Mouse (Mus musculus) forebrain, embryonic 11.5 days (tissue): ENCODE results near the gene Ltc4s. TPM values are rescaled to one million over a fixed set of nuclear protein-coding genes. Genes with fewer than 3 reads are reported as not detected.

Source experiments
- ATAC-seq: fragments of 200-750 bp; cut with Nextera tagmentation; replicated peaks from 2 replicates; pipeline ENCODE4 v1.8.0; 2017; ENCODE audit warnings: moderate TSS enrichment; ENCODE audit not compliant: low FRiP score
- DNase-seq: peaks from one replicate; pipeline ENCODE4 v3.0.0-alpha.2; 2017; ENCODE audit warnings: low spot score
- H3K27ac ChIP-seq: fragments of 300-500 bp; sonication (generic); 2 replicates; pipeline ENCODE4 v1.5.1; 2014; ENCODE audit warnings: low read depth, low read length
- H3K27me3 ChIP-seq: fragments of 300-500 bp; sonication (generic); 2 replicates; pipeline ENCODE4 v1.6.1; 2014; ENCODE audit warnings: mild to moderate bottlenecking, low read length, mixed read lengths; ENCODE audit not compliant: control insufficient read depth, insufficient read depth
- H3K36me3 ChIP-seq: fragments of 300-500 bp; sonication (generic); 2 replicates; pipeline ENCODE4 v1.6.1; 2014; ENCODE audit warnings: mild to moderate bottlenecking, low read length, moderate library complexity, mixed read lengths; ENCODE audit not compliant: control insufficient read depth, insufficient read depth
- H3K4me1 ChIP-seq: fragments of 300-500 bp; sonication (generic); replicated peaks from 2 replicates; pipeline ENCODE4 v1.6.1; 2014; ENCODE audit warnings: low read length, mixed read lengths; ENCODE audit not compliant: control insufficient read depth, insufficient read depth
- H3K4me2 ChIP-seq: fragments of 300-500 bp; sonication (generic); 2 replicates; pipeline ENCODE4 v1.6.1; 2014; ENCODE audit warnings: low read depth, mild to moderate bottlenecking, low read length, moderate library complexity, mixed read lengths; ENCODE audit not compliant: severe bottlenecking
- H3K4me3 ChIP-seq: fragments of 300-500 bp; sonication (generic); 2 replicates; pipeline ENCODE4 v1.5.1; 2014; ENCODE audit warnings: low read depth, low read length
- H3K9ac ChIP-seq: fragments of 300-500 bp; sonication (generic); 2 replicates; pipeline ENCODE4 v1.6.1; 2014; ENCODE audit warnings: low read length
- H3K9me3 ChIP-seq: fragments of 300-500 bp; sonication (generic); 2 replicates; pipeline ENCODE4 v1.6.1; 2016; ENCODE audit warnings: low read length, mixed read lengths; ENCODE audit not compliant: control insufficient read depth
- WGBS: fragments of 180-500 bp; shearing (Covaris S2); extraction: QIAGEN DNeasy Blood & Tissue Kit; methylation state at CpG from one replicate; pipeline ENCODE4 v1.1.7; 2014; 5-methylcytosine and 5-hydroxymethylcytosine counted together
- polyA plus RNA-seq: library from polyadenylated mRNA; unstranded; fragments of >200 nt; fragmentation: Nextera tagmentation; extraction: Ambion mirVana; gene quantifications from 2 replicates; pipeline ENCODE4 v1.2.1, GENCODE M21; 2014

Gene Ltc4s
- polyA plus RNA-seq, 1 experiment from 2014 or later: 0.81 TPM

GRCm38 (mm10) chr11:50214631-50215030 lies 23.8 kb downstream of the Ltc4s start:
- Histone ChIP-seq H3K9ac (no peak overlapping the region), H3K27ac (no peak overlapping the region), H3K4me2 (no peak overlapping the region), H3K36me3 (no peaks in the 10 kb centered on the region), H3K4me3 (no peak overlapping the region), H3K9me3 (no peaks in the 10 kb centered on the region), H3K4me1 (peaks cover 4% of the 10 kb centered on the region; the same call in 1 of the 2 replicates), H3K27me3 (no peaks in the 10 kb centered on the region)
- DNase-seq (no peak), ATAC-seq (no peak)
- 94% methylated on average over 6 of the region's 6 CpGs for WGBS

DNA sequence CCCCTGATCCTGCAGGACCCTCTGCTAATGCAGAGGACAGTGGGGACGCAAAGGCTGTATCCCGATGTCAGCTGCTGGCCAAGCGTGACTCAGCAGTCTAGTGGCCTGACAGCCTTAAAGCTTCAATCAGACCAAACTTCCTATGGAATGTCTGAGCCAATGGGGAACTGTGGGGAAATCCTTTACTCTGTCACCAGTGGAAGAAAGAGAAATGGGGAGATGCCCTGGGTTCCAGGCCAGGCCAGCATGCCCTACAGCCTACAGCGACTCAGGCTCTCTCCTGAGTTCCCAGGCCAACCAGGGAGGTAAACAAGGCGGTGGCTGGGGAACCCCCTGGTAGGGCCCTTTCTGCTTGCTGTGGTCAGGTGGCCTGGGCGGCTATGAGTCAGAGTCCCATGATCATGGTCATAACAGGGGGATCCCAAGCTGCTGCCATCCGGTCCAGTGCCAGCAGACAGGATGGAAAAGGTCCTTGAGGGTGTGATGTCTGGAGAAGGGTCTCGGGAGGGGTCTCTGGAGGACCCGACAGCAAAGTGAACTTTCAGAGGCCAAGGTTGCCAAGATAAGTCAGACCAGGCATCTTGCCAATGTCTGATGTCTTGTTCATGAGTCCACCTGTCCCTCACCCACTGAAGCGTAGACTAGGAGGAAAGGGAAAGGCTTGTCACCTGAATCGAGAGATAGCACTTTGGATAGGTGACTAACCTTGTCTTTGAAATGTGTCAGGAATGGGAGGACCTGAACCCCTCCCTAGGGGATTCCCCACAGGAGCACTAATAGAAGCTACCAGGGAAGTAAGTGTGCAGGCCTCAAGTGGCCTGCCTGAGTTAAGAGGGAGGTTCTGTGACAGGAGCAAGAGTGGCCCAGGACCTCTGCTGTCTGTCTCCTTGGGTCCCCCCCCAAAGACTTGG lies 25.3 kb downstream of the Ltc4s start:
- no peaks in the 10 kb centered on the region for H3K27me3 ChIP-seq
- H3K4me3 ChIP-seq: no peak overlapping the region
- H3K9ac ChIP-seq: no peak overlapping the region
- ATAC-seq: no peak
- H3K36me3 ChIP-seq: no peaks in the 10 kb centered on the region
- WGBS: 70% methylated on average over 11 of the region's 11 CpGs
- DNase-seq: no peak
- no peak overlapping the region for H3K4me2 ChIP-seq
- H3K9me3 ChIP-seq: no peaks in the 10 kb centered on the region
- H3K27ac ChIP-seq: no peak overlapping the region
- peaks cover 4% of the 10 kb centered on the region; the same call in 1 of the 2 replicates for H3K4me1 ChIP-seq

DNA sequence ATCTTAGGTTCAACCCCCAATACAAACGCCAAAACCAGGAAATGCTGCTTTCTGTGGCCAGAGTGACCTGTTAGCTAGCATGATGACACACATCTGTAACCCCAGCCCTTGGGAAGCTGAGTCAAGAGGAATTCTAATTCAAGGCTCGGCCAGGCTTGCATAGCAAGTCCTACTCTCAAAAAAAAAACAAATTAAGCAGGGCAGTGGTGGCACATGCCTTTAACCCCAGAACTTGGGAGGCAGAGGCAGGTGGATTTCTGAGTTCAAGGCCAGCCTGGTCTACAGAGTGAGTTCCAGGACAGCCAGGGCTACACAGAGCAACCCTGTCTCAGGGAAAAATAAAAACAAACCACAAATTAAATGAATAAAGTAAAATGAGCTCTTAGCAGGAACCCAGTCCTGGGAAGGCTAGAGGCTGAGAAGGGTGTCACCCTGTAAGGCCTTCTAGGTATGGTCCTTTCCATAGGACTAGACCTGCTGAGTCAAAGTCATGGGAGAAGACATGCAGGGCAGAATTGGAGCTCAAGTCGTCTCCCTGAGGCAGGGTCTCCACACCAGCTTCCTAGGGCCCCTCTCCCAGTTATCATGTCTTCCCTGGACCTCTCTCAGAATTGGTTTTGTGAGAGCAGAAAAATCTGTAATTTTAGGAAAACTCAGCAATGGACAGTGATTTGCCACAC lies 26.2 kb downstream of the Ltc4s start:
- Histone ChIP-seq H3K36me3 (no peaks in the 10 kb centered on the region; the same call in 1 of the 2 replicates), H3K4me3 (no peak overlapping the region)

GRCm38 (mm10) chr11:50211322-50212059 lies 26.9 kb downstream of the Ltc4s start:
- H3K27me3 ChIP-seq: no peaks in the 10 kb centered on the region
- H3K36me3 ChIP-seq: peaks cover 3% of the 10 kb centered on the region; the same call in 1 of the 2 replicates
- no peak overlapping the region for H3K9ac ChIP-seq
- no peak overlapping the region for H3K27ac ChIP-seq
- DNase-seq: no peak
- H3K4me1 ChIP-seq: peaks cover 4% of the 10 kb centered on the region; the same call in 1 of the 2 replicates
- no peak for ATAC-seq
- H3K9me3 ChIP-seq: no peaks in the 10 kb centered on the region
- WGBS: 84% methylated on average over 3 of the region's 3 CpGs
- peak overlapping the region; percentile 63; the same call in 1 of the 2 replicates for H3K4me2 ChIP-seq
- peak overlapping the region; percentile 72; the same call in 1 of the 2 replicates for H3K4me3 ChIP-seq

More for the DNA sequence above, 26.2 kb downstream of the Ltc4s start:
- ATAC-seq (no peak), DNase-seq (no peak)
- Histone ChIP-seq H3K9ac (no peak overlapping the region), H3K4me2 (no peak overlapping the region), H3K4me1 (peaks cover 4% of the 10 kb centered on the region; the same call in 1 of the 2 replicates), H3K9me3 (no peaks in the 10 kb centered on the region), H3K27ac (no peak overlapping the region), H3K27me3 (no peaks in the 10 kb centered on the region)
- WGBS: 81% methylated on average over 3 of the region's 3 CpGs

DNA sequence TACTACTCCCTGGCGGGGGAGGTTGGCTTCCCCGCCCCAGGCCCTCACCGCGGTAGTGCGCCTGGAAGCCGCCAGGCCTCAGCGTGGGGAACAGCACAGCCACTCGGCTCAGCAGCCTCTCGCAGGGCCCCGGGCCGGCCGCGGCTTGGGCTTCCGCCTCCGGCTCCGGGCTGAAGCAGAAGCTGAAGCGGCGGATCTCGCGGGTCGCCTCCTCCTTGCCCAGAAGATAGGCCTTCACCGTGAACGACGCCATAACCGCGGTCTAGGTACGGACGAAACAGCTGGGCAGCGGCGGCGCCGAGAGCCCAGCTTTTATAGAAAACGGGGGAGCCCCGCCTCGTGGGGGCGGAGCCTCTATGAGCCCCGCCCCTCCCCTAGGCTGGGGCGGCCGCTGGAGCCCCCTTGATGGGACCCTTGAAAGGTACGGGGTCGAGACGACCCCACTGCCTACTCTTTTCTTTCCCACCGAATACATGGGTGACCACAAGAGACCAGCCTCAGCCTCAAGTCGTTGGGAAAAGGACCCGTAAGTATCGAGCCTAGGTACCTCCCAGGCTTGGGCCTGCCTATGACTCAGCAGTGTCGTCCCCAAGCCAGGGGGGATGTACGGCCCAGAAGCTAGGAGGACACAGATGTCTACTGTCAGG lies 27.8 kb downstream of the Ltc4s start, which contains the start of the genes Sqstm1 and Mgat4b:
TSS of gene Sqstm1 (minus strand) at position 323 of the 647 bp plus-strand sequence.
TSS of gene Mgat4b (plus strand) at position 386 of the 647 bp plus-strand sequence.
- H3K4me3 ChIP-seq: peak within 1 kb of the TSS; percentile 72
- peaks cover 3% of the 10 kb centered on the region; the same call in 1 of the 2 replicates for H3K4me1 ChIP-seq
- peak within 1 kb of the TSS; percentile 63 for H3K4me2 ChIP-seq
- peak within 1 kb of the TSS; percentile 79 for H3K27ac ChIP-seq
- ATAC-seq (peak; percentile 76), DNase-seq (peak; percentile 86)
- no peaks in the 10 kb centered on the region for H3K9me3 ChIP-seq
- peaks cover 11% of the 10 kb centered on the region; the same call in 1 of the 2 replicates for H3K36me3 ChIP-seq
- peak within 1 kb of the TSS; percentile 79 for H3K9ac ChIP-seq
- 2% methylated on average over 48 of the region's 48 CpGs for WGBS
- H3K27me3 ChIP-seq: no peaks in the 10 kb centered on the region

DNA sequence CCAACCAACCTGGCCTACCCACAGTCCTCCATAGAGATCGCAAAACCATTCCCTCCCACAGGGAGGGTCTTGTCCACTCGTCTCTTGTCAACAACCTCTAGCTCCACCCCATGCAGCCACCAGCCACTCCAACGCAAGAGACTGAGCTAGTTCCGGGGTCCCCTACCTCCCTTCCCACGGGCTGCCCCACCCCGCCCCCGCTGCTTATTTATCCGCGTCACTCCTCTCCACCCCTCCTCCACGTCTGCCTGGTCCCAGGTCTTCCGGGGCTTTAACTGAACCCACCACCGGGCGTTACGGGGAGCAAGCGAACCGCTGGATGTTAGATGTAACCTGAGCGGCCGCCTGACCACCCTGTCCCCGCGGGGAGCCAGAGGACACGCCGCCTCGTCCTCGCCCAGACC lies 28.3 kb downstream of the Ltc4s start:
- H3K4me3 ChIP-seq: peak overlapping the region; percentile 72
- H3K4me2 ChIP-seq: peak overlapping the region; percentile 63
- H3K27ac ChIP-seq: peak overlapping the region; percentile 79
- peak; percentile 94 for DNase-seq
- no peaks in the 10 kb centered on the region for H3K27me3 ChIP-seq
- no peaks in the 10 kb centered on the region for H3K4me1 ChIP-seq
- peaks cover 13% of the 10 kb centered on the region; the same call in 1 of the 2 replicates for H3K36me3 ChIP-seq
- ATAC-seq: peak; percentile 92
- 0% methylated on average over 24 of the region's 24 CpGs for WGBS
- peak overlapping the region; percentile 79 for H3K9ac ChIP-seq
- no peaks in the 10 kb centered on the region for H3K9me3 ChIP-seq

DNA sequence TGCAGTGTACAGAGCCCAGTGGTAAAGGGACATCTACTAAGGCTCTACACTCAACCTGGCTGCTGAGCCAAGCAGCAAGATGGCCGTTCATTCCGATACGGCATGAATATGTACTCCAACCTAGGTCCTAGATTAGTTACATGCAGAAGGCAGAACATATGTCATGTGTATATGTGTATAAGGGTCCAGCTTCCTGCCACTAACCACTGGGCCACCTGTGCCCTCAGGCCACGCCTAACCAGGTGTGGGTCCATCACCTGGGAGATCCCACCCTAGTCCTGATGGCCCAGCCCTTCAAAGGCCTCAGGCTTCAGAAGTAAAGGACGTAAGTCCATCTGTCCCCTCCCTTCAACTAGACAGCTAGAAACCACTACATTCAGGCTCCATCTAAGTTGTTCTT lies 30.4 kb downstream of the Ltc4s start:
- peaks cover 21% of the 10 kb centered on the region; the same call in 1 of the 2 replicates for H3K36me3 ChIP-seq
- ATAC-seq: no peak
- DNase-seq: no peak
- H3K27ac ChIP-seq: no peak overlapping the region
- WGBS: 95% methylated on average over 5 of the region's 5 CpGs
- no peak overlapping the region for H3K9ac ChIP-seq
- H3K9me3 ChIP-seq: no peaks in the 10 kb centered on the region
- H3K4me3 ChIP-seq: no peak overlapping the region
- H3K4me1 ChIP-seq: no peaks in the 10 kb centered on the region
- H3K27me3 ChIP-seq: no peaks in the 10 kb centered on the region
- H3K4me2 ChIP-seq: no peak overlapping the region
